Mouse (Mus musculus) layer of hippocampus, adult 9-10 months (tissue): ENCODE results near the gene Dnah8.

ENCODE experiments used
- DNase-seq: peaks from one replicate; pipeline ENCODE4 v3.0.0; 2022; ENCODE audit warnings: low spot score

The Dnah8 gene

GRCm38 (mm10) chr17:30880391-30880790 lies 256.2 kb downstream of the Dnah8 start:
- no peak for DNase-seq

- no peak for DNase-seq
Observed at GRCm38 (mm10) chr17:30881001-30881400, 256.8 kb downstream of the Dnah8 start.

GRCm38 (mm10) chr17:30882206-30882605 lies 258.1 kb downstream of the Dnah8 start:
- DNase-seq, result no peak

GRCm38 (mm10) chr17:30883534-30883933 lies 259.4 kb downstream of the Dnah8 start:
- DNase-seq, result no peak

GRCm38 (mm10) chr17:30892086-30892485 lies 267.9 kb downstream of the Dnah8 start:
- DNase-seq, result no peak

GRCm38 (mm10) chr17:30892730-30893129 lies 268.6 kb downstream of the Dnah8 start:
- DNase-seq, result no peak

- no peak for DNase-seq
Observed at GRCm38 (mm10) chr17:30897075-30897474, 272.9 kb downstream of the Dnah8 start.

- no peak for DNase-seq
Observed at GRCm38 (mm10) chr17:30901627-30902026, 277.5 kb downstream of the Dnah8 start, which contains the start of gene Glp1r. Gene Glp1r, plus strand, starts transcription at chr17:30901817.

GRCm38 (mm10) chr17:30904096-30904495 lies 279.9 kb downstream of the Dnah8 start:
- no peak for DNase-seq

- DNase-seq, result no peak
Observed at GRCm38 (mm10) chr17:30907577-30907976, 283.4 kb downstream of the Dnah8 start.

GRCm38 (mm10) chr17:30910866-30911731 lies 286.9 kb downstream of the Dnah8 start:
- no peak for DNase-seq

GRCm38 (mm10) chr17:30911732-30912088 lies 287.6 kb downstream of the Dnah8 start:
- DNase-seq, result no peak

- no peak for DNase-seq
Observed at GRCm38 (mm10) chr17:30912536-30912935, 288.4 kb downstream of the Dnah8 start.

- no peak for DNase-seq
Observed at GRCm38 (mm10) chr17:30914264-30914663, 290.1 kb downstream of the Dnah8 start.

- DNase-seq, result no peak
Observed at GRCm38 (mm10) chr17:30923566-30923965, 299.4 kb downstream of the Dnah8 start.
